Mouse (Mus musculus) bone marrow, adult 2 months (tissue): ENCODE data around the gene Skap2.

ENCODE experiments used
- CTCF ChIP-seq: fragments of 200-500 bp; IDR thresholded peaks from 2 replicates; pipeline ENCODE4 v1.5.1; 2011; ENCODE audit warnings: low read length, control low read depth; ENCODE audit not compliant: control insufficient read depth, insufficient read depth
- POLR2A ChIP-seq: fragments of 200-500 bp; IDR thresholded peaks from 2 replicates; pipeline ENCODE4 v1.6.1; 2011; ENCODE audit warnings: low read depth, mild to moderate bottlenecking, control low read depth, low read length, borderline replicate concordance; ENCODE audit not compliant: control insufficient read depth

DNA sequence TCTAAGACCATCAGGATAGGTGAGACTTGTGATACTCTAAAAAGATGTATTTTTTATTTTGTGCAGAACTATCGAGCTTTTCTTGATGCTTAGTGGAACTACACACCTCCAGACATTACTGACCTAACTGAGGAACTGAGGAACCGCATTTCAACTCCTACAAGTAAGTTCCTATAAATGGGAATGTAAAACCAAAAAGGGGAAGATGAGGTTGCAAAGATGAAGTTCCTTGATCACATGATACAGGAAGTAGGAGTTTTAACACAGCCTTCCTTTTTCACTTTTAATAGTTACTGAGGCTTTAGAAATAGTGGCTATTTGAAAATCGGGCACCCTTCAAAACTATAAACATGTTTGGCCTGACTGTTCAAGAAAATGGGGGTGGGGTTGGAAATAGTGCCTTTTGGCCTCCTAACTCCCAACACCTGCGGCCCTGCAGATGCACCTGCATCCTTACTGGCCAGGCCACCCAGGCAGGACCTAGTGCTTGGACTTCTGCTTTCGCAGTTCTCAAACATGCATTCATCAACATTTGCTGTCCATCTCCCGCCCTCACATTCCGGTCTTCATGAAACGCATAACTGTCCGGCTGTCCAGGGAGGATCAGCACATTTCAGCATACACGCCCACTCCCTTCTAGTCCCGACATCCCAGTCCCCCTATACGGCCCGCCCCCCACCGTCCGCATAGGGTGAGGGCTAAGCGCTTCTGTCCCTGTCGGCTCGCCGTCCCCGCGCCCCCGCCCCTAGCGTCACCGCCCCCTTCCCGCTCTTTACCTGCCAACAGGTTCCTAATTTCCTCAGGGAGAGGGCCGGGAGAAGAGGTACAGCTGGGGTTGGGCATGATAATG, 565 bp downstream of the Skap2 start:
- TF ChIP-seq POLR2A = no peak
- TF ChIP-seq CTCF = no peak; the same call in 1 of the 2 replicates
